Mouse (Mus musculus): ENCODE measurements around the gene Arl16. TPM values are rescaled to one million over a fixed set of nuclear protein-coding genes. Genes with fewer than 3 reads are reported as not detected.

The Arl16 gene
- 10 to 100 TPM; 29.8 to 44.2 TPM for polyA plus RNA-seq (2012; fragmentation: generic; extraction: Trizol)

GRCm38 (mm10) chr11:120467051-120467735 lies at the start of gene Arl16:
TSS of gene Arl16 (minus strand) at chr11:120467607.

GRCm38 (mm10) chr11:120491317-120492023 lies 24.1 kb upstream of the Arl16 start, which contains the start of gene Slc25a10:
TSS of gene Slc25a10 (plus strand) at chr11:120491840.

GRCm38 (mm10) chr11:120484265-120484981 lies 17.0 kb upstream of the Arl16 start, which contains the start of gene Mrpl12:
TSS of gene Mrpl12 (plus strand) at chr11:120484613.

GRCm38 (mm10) chr11:120457772-120458751 lies 9.3 kb downstream of the Arl16 start, which contains the start of the genes Oxld1 and Ccdc137:
TSS of gene Oxld1 (minus strand) at chr11:120458068.
TSS of gene Ccdc137 (plus strand) at chr11:120458115.

GRCm38 (mm10) chr11:120453306-120453705 lies 14.1 kb downstream of the Arl16 start, which contains the start of gene Pde6g:
TSS of gene Pde6g (minus strand) at chr11:120453500.

GRCm38 (mm10) chr11:120442344-120442743 lies 25.1 kb downstream of the Arl16 start, which contains the start of gene Tspan10:
TSS of gene Tspan10 (plus strand) at chr11:120442644.

GRCm38 (mm10) chr11:120437152-120437856 lies 30.1 kb downstream of the Arl16 start, which contains the start of gene Nploc4:
TSS of gene Nploc4 (minus strand) at chr11:120437708.

Other genes with a start within 250 kb of the Arl16 start
- 10 to 100 TPM in 1 of 2 experiments, 1 to 10 TPM in 1; 4.5 to 19.3 TPM for gene Bahcc1, start 234.7 kb downstream of the Arl16 start, polyA plus RNA-seq (2012; fragmentation: generic; extraction: Trizol)
- 1,000 to 10,000 TPM; 3,031 to 5,204 TPM for gene Actg1, start 119.1 kb downstream of the Arl16 start, polyA plus RNA-seq (2012; fragmentation: generic; extraction: Trizol)
- under 1 TPM; 0.45 to 0.54 TPM for gene Fscn2, start 106.1 kb downstream of the Arl16 start, polyA plus RNA-seq (2012; fragmentation: generic; extraction: Trizol)
- 10 to 100 TPM; 28.8 to 30.5 TPM for gene Faap100, start 88.8 kb downstream of the Arl16 start, polyA plus RNA-seq (2012; fragmentation: generic; extraction: Trizol)
- 10 to 100 TPM; 34.7 to 46.1 TPM for gene Nploc4, start 29.9 kb downstream of the Arl16 start, polyA plus RNA-seq (2012; fragmentation: generic; extraction: Trizol)
- gene Tspan10, start 25.0 kb downstream of the Arl16 start, polyA plus RNA-seq (2012; fragmentation: generic; extraction: Trizol) = under 1 TPM in 1 of 2 experiments, not detected in 1; 0.02 TPM
- gene Pde6g, start 14.1 kb downstream of the Arl16 start, polyA plus RNA-seq (2012; fragmentation: generic; extraction: Trizol) = 1 to 10 TPM in 1 of 2 experiments, under 1 TPM in 1; 0.06 to 1.0 TPM
- gene Oxld1, start 9.5 kb downstream of the Arl16 start, polyA plus RNA-seq (2012; fragmentation: generic; extraction: Trizol) = 10 to 100 TPM; 18.6 to 34.7 TPM
- 10 to 100 TPM in 1 of 2 experiments, 1 to 10 TPM in 1; 7.9 to 22.4 TPM for gene Ccdc137, start 9.5 kb downstream of the Arl16 start, polyA plus RNA-seq (2012; fragmentation: generic; extraction: Trizol)
- gene Mrpl12, start 17.0 kb upstream of the Arl16 start, polyA plus RNA-seq (2012; fragmentation: generic; extraction: Trizol) = 100 to 1,000 TPM; 146 to 509 TPM
- gene Slc25a10, start 24.2 kb upstream of the Arl16 start, polyA plus RNA-seq (2012; fragmentation: generic; extraction: Trizol) = 100 to 1,000 TPM; 118 to 126 TPM
- gene Gcgr, start 63.1 kb upstream of the Arl16 start, polyA plus RNA-seq (2012; fragmentation: generic; extraction: Trizol) = under 1 TPM in 1 of 2 experiments, not detected in 1; 0.08 TPM
- 100 to 1,000 TPM; 245 to 382 TPM for gene Mcrip1, start 82.1 kb upstream of the Arl16 start, polyA plus RNA-seq (2012; fragmentation: generic; extraction: Trizol)
- gene Ppp1r27, start 83.5 kb upstream of the Arl16 start, polyA plus RNA-seq (2012; fragmentation: generic; extraction: Trizol) = under 1 TPM; 0.25 to 0.63 TPM
- 1,000 to 10,000 TPM in 1 of 2 experiments, 100 to 1,000 TPM in 1; 703 to 1,073 TPM for gene P4hb, start 105.6 kb upstream of the Arl16 start, polyA plus RNA-seq (2012; fragmentation: generic; extraction: Trizol)
- 1,000 to 10,000 TPM; 1,146 to 2,128 TPM for gene Arhgdia, start 114.0 kb upstream of the Arl16 start, polyA plus RNA-seq (2012; fragmentation: generic; extraction: Trizol)
- 100 to 1,000 TPM; 130 to 156 TPM for gene Alyref, start 130.8 kb upstream of the Arl16 start, polyA plus RNA-seq (2012; fragmentation: generic; extraction: Trizol)
- 100 to 1,000 TPM; 274 to 500 TPM for gene Anapc11, start 130.8 kb upstream of the Arl16 start, polyA plus RNA-seq (2012; fragmentation: generic; extraction: Trizol)
- gene Npb, start 140.9 kb upstream of the Arl16 start, polyA plus RNA-seq (2012; fragmentation: generic; extraction: Trizol) = 1 to 10 TPM in 1 of 2 experiments, under 1 TPM in 1; 0.29 to 1.2 TPM
- 10 to 100 TPM; 34.5 to 72.4 TPM for gene Pcyt2, start 150.3 kb upstream of the Arl16 start, polyA plus RNA-seq (2012; fragmentation: generic; extraction: Trizol)
- 10 to 100 TPM; 18.6 to 29.5 TPM for gene Sirt7, start 157.6 kb upstream of the Arl16 start, polyA plus RNA-seq (2012; fragmentation: generic; extraction: Trizol)
- gene Mafg, start 166.0 kb upstream of the Arl16 start, polyA plus RNA-seq (2012; fragmentation: generic; extraction: Trizol) = 10 to 100 TPM; 11.2 to 27.5 TPM
- 10 to 100 TPM; 15.8 to 35.0 TPM for gene Pycr1, start 176.2 kb upstream of the Arl16 start, polyA plus RNA-seq (2012; fragmentation: generic; extraction: Trizol)
- gene Myadml2, start 180.6 kb upstream of the Arl16 start, polyA plus RNA-seq (2012; fragmentation: generic; extraction: Trizol) = not detected
- 1 to 10 TPM; 5.1 to 6.4 TPM for gene Notum, start 193.6 kb upstream of the Arl16 start, polyA plus RNA-seq (2012; fragmentation: generic; extraction: Trizol)
- gene Aspscr1, start 205.4 kb upstream of the Arl16 start, polyA plus RNA-seq (2012; fragmentation: generic; extraction: Trizol) = 100 to 1,000 TPM; 116 to 219 TPM
- gene Cenpx, start 246.1 kb upstream of the Arl16 start, polyA plus RNA-seq (2012; fragmentation: generic; extraction: Trizol) = 100 to 1,000 TPM in 1 of 2 experiments, 10 to 100 TPM in 1; 82.4 to 151 TPM
- gene Lrrc45, start 246.3 kb upstream of the Arl16 start, polyA plus RNA-seq (2012; fragmentation: generic; extraction: Trizol) = 10 to 100 TPM; 13.4 to 31.9 TPM

Measured in C3H10T1/2 (cell line).